Mouse (Mus musculus): ENCODE results near the gene Aagab. TPM values are rescaled to one million over a fixed set of nuclear protein-coding genes. Genes with fewer than 3 reads are reported as not detected.

The Aagab gene
- polyA plus RNA-seq (2014; fragmentation: Illumina TruSeq; extraction: RNeasy Lipid Tissue Mini Kit (QIAGEN cat#74804); ENCODE audit: low read depth, low replicate concordance) = 10.0 TPM

DNA sequence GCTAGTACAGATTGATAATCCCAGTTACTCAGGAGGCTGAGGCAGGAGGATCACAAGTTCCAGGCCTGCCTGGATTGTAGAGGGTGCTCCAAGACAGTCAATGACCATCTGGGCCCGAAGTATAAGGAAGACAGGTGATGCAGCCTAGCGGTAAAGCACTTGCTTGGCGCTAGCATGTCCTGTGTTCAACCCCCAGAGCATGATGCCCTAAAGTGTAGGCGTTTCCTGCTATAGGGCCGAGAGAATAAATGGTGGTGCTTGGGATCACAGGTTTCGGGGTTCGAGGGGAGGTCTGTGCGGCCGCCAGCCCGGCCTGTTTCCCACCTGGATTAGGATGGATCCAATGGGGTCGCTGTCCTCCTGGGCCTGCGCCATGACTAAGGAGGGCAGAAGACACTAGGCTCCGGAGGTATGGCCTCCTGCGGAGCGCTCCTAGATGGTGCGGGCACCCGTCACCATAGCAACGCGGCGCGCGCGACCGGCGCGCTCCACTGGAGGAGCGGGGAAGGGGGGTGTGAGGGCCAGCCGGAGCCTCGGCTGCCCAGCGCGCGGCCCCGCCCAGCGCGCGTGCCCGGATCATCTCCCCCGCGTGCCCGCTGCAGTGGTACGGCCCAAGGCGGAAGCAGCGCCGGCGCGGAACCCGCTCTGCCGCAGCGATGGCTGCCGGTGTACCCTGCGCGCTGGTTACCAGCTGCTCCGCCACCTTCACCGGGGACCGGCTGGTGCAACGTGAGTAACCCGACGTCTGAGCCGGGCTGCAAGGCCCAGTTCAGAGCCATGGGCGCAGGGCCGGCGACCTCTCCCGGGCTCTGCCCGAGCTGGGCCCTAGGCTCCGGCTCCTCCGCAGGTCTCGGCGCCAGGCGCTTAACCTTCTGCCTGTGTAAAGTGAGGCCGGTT is at the start of gene Aagab, which contains the start of gene Iqch:
Gene Aagab (plus strand): TSS at position 618 of the 897 bp plus-strand sequence.
Gene Iqch (minus strand): TSS at position 451 of the 897 bp plus-strand sequence.

Other genes starting within 250 kb of the Aagab start
- 14.7 TPM for gene Map2k5, start 224.8 kb upstream of the Aagab start, polyA plus RNA-seq (2014; fragmentation: Illumina TruSeq; extraction: RNeasy Lipid Tissue Mini Kit (QIAGEN cat#74804); ENCODE audit: low read depth, low replicate concordance)
- 31.7 TPM for gene 2300009A05Rik, start 203.4 kb upstream of the Aagab start, polyA plus RNA-seq (2014; fragmentation: Illumina TruSeq; extraction: RNeasy Lipid Tissue Mini Kit (QIAGEN cat#74804); ENCODE audit: low read depth, low replicate concordance)
- gene Iqch, start 167 bp upstream of the Aagab start, polyA plus RNA-seq (2014; fragmentation: Illumina TruSeq; extraction: RNeasy Lipid Tissue Mini Kit (QIAGEN cat#74804); ENCODE audit: low read depth, low replicate concordance) = not detected
- gene Smad3, start 155.3 kb downstream of the Aagab start, polyA plus RNA-seq (2014; fragmentation: Illumina TruSeq; extraction: RNeasy Lipid Tissue Mini Kit (QIAGEN cat#74804); ENCODE audit: low read depth, low replicate concordance) = 11.1 TPM

Data from heart, adult 10 weeks (tissue).